Mouse (Mus musculus) hindbrain, embryonic 11.5 days (tissue): Measurements from ENCODE around the gene Plk3. TPM values are rescaled to one million over a fixed set of nuclear protein-coding genes. Genes with fewer than 3 reads are reported as not detected.

ENCODE experiments used
- ATAC-seq: fragments of 200-750 bp; cut with Nextera tagmentation; 2 replicates; pipeline ENCODE4 v1.8.0; 2017; ENCODE audit warnings: mild to moderate bottlenecking, moderate TSS enrichment, moderate library complexity; ENCODE audit not compliant: low FRiP score
- DNase-seq: peaks from one replicate; pipeline ENCODE4 v3.0.0-alpha.2; 2015; ENCODE audit warnings: low spot score
- H3K27ac ChIP-seq: fragments of 300-500 bp; sonication (generic); 2 replicates; pipeline ENCODE4 v1.5.1; 2014; ENCODE audit warnings: mild to moderate bottlenecking, low read depth, low read length
- H3K27me3 ChIP-seq: fragments of 300-500 bp; sonication (generic); 2 replicates; pipeline ENCODE4 v1.6.1; 2014; ENCODE audit warnings: mild to moderate bottlenecking, low read length, moderate library complexity, mixed read lengths; ENCODE audit not compliant: control insufficient read depth, insufficient read depth
- H3K36me3 ChIP-seq: fragments of 300-500 bp; sonication (generic); 2 replicates; pipeline ENCODE4 v1.6.1; 2014; ENCODE audit warnings: mild to moderate bottlenecking, low read length, moderate library complexity, mixed read lengths; ENCODE audit not compliant: control insufficient read depth, insufficient read depth
- H3K4me1 ChIP-seq: fragments of 300-500 bp; sonication (generic); replicated peaks from 2 replicates; pipeline ENCODE4 v1.6.1; 2014; ENCODE audit warnings: low read length, mixed read lengths; ENCODE audit not compliant: control insufficient read depth, insufficient read depth
- H3K4me2 ChIP-seq: fragments of 300-500 bp; sonication (generic); replicated peaks from 2 replicates; pipeline ENCODE4 v1.6.1; 2014; ENCODE audit warnings: mild to moderate bottlenecking, low read depth, low read length
- H3K4me3 ChIP-seq: fragments of 300-500 bp; sonication (generic); 2 replicates; pipeline ENCODE4 v1.5.1; 2014; ENCODE audit warnings: low read depth, low read length
- H3K9ac ChIP-seq: fragments of 300-500 bp; sonication (generic); 2 replicates; pipeline ENCODE4 v1.6.1; 2014; ENCODE audit warnings: low read depth, low read length
- H3K9me3 ChIP-seq: fragments of 300-500 bp; sonication (generic); 2 replicates; pipeline ENCODE4 v1.6.1; 2016; ENCODE audit warnings: low read length; ENCODE audit not compliant: control insufficient read depth
- WGBS: fragments of 180-500 bp; shearing (Covaris S2); extraction: QIAGEN DNeasy Blood & Tissue Kit; methylation state at CpG from one replicate; pipeline ENCODE4 v1.1.7; 2014; 5-methylcytosine and 5-hydroxymethylcytosine counted together
- polyA plus RNA-seq: library from polyadenylated mRNA; unstranded; fragments of >200 nt; fragmentation: Nextera tagmentation; extraction: Ambion mirVana; gene quantifications from 2 replicates; pipeline ENCODE4 v1.2.1, GENCODE M21; 2014

The Plk3 gene
- polyA plus RNA-seq, 1 experiment from 2014 or later = 31.3 TPM

DNA sequence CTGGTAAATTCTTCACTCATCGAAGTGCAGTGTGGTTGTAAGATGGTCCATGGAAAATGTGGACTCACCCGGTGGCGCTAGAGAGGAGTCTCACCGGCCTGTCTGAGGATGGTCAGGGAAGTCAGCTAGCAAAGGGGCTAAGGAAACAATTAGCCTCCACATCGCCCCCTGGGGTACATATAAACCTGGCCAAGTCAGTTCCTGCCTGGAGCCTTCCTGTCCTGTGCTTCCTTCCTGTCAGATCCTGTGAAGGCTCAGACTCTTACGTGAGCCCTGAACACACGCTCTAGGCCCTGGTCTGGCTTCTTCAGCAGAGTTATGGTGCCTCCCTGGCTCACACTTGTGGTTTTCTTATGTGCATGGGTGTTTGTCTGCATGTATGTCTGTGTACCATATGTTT lies 32.5 kb downstream of the Plk3 start:
- no peaks in the 10 kb centered on the region for H3K9me3 ChIP-seq
- H3K9ac ChIP-seq = no peak overlapping the region
- H3K36me3 ChIP-seq = no peaks in the 10 kb centered on the region
- no peaks in the 10 kb centered on the region for H3K27me3 ChIP-seq
- H3K4me1 ChIP-seq = no peaks in the 10 kb centered on the region
- no peak overlapping the region for H3K27ac ChIP-seq
- DNase-seq (peak; percentile 49), ATAC-seq (no peak)
- WGBS = 42% methylated on average over 7 of the region's 7 CpGs
- no peak overlapping the region for H3K4me2 ChIP-seq
- H3K4me3 ChIP-seq = no peak overlapping the region

DNA sequence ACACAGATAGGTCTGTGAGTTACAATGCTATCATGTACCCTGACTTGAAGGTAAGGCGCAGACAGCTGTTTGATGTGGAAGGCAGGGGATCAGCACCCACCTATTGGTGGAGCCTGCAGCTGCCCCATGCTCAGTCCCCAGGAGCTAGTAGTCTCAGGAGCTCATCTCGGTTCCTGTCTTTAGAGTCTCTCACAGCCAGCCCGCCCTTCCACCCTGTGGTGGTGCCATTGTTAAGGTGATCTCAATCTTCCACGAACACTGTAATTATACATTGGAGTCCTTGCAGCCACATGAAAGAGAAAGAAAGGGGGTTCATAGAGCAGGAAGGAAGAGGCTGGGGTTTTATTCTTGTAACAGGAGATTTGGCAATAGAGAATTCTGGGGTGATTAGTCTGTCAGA lies 33.7 kb downstream of the Plk3 start:
- Histone ChIP-seq H3K27me3 (peaks cover 4% of the 10 kb centered on the region), H3K4me2 (no peak overlapping the region), H3K9me3 (no peaks in the 10 kb centered on the region), H3K4me3 (no peak overlapping the region), H3K27ac (no peak overlapping the region), H3K4me1 (peaks cover 6% of the 10 kb centered on the region; the same call in 1 of the 2 replicates), H3K36me3 (no peaks in the 10 kb centered on the region), H3K9ac (no peak overlapping the region)
- 77% methylated on average over 4 of the region's 4 CpGs for WGBS
- ATAC-seq (no peak), DNase-seq (no peak)

GRCm38 (mm10) chr4:117098764-117099036 lies 35.1 kb downstream of the Plk3 start:
- peaks cover 10% of the 10 kb centered on the region for H3K27me3 ChIP-seq
- no peaks in the 10 kb centered on the region for H3K36me3 ChIP-seq
- DNase-seq = no peak
- H3K9me3 ChIP-seq = no peaks in the 10 kb centered on the region
- peaks cover 6% of the 10 kb centered on the region; the same call in 1 of the 2 replicates for H3K4me1 ChIP-seq
- H3K9ac ChIP-seq = no peak overlapping the region
- no peak overlapping the region for H3K4me3 ChIP-seq
- no peak for ATAC-seq
- no peak overlapping the region for H3K4me2 ChIP-seq
- WGBS = 72% methylated on average over 2 of the region's 2 CpGs
- no peak overlapping the region for H3K27ac ChIP-seq

DNA sequence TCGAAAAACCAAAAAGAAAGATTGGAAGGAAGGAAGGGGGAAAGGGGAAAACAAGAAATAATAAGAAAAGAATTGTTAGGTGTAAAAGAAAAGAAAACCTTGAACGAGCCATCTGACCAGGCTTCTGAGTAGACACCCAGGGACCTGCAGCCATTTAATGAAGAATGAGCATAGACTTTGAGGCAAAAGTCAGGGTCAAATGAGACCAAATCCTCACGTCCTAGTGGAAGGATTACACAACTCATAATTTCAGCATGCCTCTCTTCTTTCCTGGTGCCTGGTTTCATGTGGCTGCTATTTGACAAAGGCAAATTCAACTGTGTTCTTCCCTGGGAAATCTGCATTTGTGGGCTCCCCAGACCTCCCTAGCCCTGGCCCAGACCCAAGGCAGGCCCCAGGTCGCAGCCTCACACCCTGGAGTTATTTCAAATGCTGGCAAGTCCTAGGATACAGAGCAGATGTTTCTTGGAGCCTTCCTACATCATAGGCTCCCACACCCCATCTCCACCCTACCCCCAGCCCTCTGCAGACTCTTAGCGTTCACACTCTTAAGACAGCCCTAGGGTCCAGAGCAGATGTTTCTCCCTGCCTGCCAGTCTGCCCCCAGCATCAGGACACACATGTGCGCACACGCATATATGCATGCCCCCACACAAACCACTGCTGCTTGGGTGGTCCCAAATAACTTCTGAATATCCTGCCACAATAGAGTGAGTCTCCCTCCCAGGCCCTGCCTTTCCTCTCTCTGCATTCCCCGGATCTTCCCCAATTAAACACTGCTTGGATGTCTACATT lies 35.6 kb downstream of the Plk3 start:
- Histone ChIP-seq H3K4me1 (peaks cover 6% of the 10 kb centered on the region; the same call in 1 of the 2 replicates), H3K4me2 (no peak overlapping the region), H3K27me3 (peaks cover 10% of the 10 kb centered on the region), H3K9ac (no peak overlapping the region), H3K9me3 (no peaks in the 10 kb centered on the region), H3K27ac (no peak overlapping the region), H3K36me3 (no peaks in the 10 kb centered on the region), H3K4me3 (no peak overlapping the region)
- DNase-seq = no peak
- WGBS = 64% methylated on average over 8 of the region's 8 CpGs
- no peak for ATAC-seq

DNA sequence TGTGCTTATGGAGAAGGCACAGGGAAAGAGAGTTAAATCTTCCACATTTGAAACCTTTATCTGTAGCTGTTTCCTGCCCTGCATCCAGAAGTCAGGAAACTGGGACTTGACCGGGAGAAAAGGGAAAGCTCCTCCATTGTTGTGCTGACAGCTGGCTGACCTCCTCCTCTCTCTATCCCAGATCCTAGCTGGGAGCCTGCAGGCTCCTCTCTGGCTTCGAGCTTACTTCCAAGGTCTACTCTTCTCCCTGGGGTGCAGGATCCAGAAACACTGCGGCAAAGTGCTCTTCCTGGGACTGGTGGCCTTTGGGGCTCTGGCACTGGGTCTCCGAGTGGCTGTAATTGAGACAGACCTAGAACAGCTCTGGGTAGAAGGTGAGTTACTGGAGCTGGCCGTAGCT lies 37.1 kb downstream of the Plk3 start:
- WGBS = 17% methylated on average over 5 of the region's 5 CpGs
- ATAC-seq (no peak), DNase-seq (peak; percentile 34)
- H3K4me1 ChIP-seq = peaks cover 6% of the 10 kb centered on the region; the same call in 1 of the 2 replicates
- peak overlapping the region; percentile 54 for H3K4me3 ChIP-seq
- no peaks in the 10 kb centered on the region for H3K9me3 ChIP-seq
- peak overlapping the region; percentile 16; the same call in 1 of the 2 replicates for H3K9ac ChIP-seq
- H3K4me2 ChIP-seq = peak overlapping the region; percentile 82
- peaks cover 10% of the 10 kb centered on the region for H3K27me3 ChIP-seq
- no peak overlapping the region for H3K27ac ChIP-seq
- no peaks in the 10 kb centered on the region for H3K36me3 ChIP-seq

DNA sequence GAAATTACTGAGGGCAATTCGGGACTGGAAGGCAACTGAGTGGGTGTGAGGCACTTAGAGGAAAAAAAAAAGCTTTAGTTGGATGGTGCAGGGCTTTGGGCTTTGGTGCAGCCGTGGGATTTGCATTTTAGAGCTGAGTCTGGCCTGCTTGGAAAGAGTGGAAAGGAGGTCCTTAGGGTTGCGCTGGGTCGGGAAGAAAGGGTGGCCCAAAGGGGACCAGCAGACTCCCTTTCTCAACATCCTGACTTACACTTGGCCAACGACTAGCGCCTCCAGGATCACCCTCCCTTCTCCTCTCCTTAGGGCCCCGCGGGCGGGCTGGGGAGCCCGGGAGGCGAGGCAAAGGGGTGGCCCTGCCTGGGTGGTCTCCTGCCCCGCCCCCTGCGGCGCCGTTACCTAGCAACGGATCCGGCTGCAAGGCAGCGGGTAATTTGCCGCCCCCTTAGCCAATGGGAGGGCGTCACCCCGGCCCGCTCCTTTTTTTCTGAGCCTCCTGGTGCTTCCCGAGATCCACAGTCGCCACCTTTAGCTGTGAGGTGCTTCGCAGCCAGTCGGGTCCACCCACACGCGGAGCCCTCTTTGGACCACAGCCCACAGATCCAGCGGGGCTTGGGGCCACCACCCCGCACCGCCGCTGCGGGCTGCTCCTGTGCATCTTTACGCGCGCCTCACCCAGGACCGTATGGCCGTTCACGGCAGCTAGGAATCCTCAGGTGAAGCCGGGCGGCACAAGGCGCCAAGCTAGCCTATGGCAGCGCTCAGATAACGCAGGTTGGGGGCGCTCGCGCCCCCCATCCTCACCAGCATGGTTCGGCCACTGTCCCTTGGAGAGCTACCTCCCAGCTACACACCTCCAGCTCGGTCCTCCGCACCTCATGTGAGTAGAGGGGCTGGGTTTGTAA lies 38.0 kb downstream of the Plk3 start, which contains the start of gene Ptch2:
TSS of gene Ptch2 (plus strand) at position 525 of the 902 bp plus-strand sequence.
- peak; percentile 89 for ATAC-seq
- peaks cover 6% of the 10 kb centered on the region; the same call in 1 of the 2 replicates for H3K4me1 ChIP-seq
- no peaks in the 10 kb centered on the region for H3K36me3 ChIP-seq
- H3K9ac ChIP-seq = peak within 1 kb of the TSS; percentile 68
- no peaks in the 10 kb centered on the region for H3K9me3 ChIP-seq
- peak; percentile 91 for DNase-seq
- peak within 1 kb of the TSS; percentile 25; the same call in 1 of the 2 replicates for H3K27ac ChIP-seq
- under 1% methylated on average over 47 of the region's 50 CpGs for WGBS
- peak within 1 kb of the TSS; percentile 54 for H3K4me3 ChIP-seq
- peaks cover 10% of the 10 kb centered on the region for H3K27me3 ChIP-seq
- peak within 1 kb of the TSS; percentile 82 for H3K4me2 ChIP-seq

- H3K9me3 ChIP-seq = no peaks in the 10 kb centered on the region
- H3K9ac ChIP-seq = no peak overlapping the region
- peaks cover 6% of the 10 kb centered on the region; the same call in 1 of the 2 replicates for H3K4me1 ChIP-seq
- ATAC-seq = no peak
- H3K4me3 ChIP-seq = no peak overlapping the region
- no peaks in the 10 kb centered on the region for H3K36me3 ChIP-seq
- no peak overlapping the region for H3K27ac ChIP-seq
- no peak for DNase-seq
- peaks cover 10% of the 10 kb centered on the region for H3K27me3 ChIP-seq
- WGBS = 86% methylated on average over 3 of the region's 3 CpGs
- H3K4me2 ChIP-seq = no peak overlapping the region
Observed at GRCm38 (mm10) chr4:117094626-117095361, 39.0 kb downstream of the Plk3 start.

GRCm38 (mm10) chr4:117090586-117090985 lies 43.2 kb downstream of the Plk3 start:
- Histone ChIP-seq H3K9me3 (no peaks in the 10 kb centered on the region), H3K27me3 (peaks cover 9% of the 10 kb centered on the region), H3K27ac (no peak overlapping the region), H3K4me1 (peaks cover 2% of the 10 kb centered on the region; the same call in 1 of the 2 replicates), H3K4me2 (no peak overlapping the region), H3K36me3 (0 out of 2 replicates have a peak, but pooled peaks cover 4% of the 10 kb centered on the region), H3K4me3 (no peak overlapping the region), H3K9ac (no peak overlapping the region)
- no peak for DNase-seq
- WGBS = 83% methylated on average over 7 of the region's 7 CpGs
- ATAC-seq = no peak
